Mouse (Mus musculus): ENCODE measurements at regions not wholly inside any gene's neighbourhood (a gene's known extent, or its start where the extent isn't known, plus 50 kb on each side); places are given as distances from the start of the nearest gene placed in this dataset.

DNA sequence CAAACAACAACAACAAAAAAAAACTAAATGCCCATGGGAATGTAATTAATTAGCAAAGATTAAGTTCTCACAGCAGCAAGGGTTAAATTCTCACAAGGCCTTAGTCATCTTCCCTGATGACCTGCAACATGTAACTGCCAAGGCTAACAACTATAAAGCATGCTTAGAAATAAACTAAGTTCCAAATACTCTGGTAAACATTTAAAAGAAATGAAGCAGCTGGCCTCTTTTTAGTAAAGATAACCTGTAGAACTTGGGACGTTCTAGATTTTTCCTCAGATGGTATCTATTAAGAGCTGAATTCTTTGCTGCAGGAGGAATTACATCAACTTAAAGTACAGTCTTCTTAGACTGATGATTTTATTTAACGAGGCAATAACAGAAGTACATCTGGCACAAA lies 433.1 kb upstream of the Acvr2a start:
- TF ChIP-seq POLR2A (IDR thresholded peaks at IDR 0.05; ENCODE audit: insufficient read depth, low read depth, low read length) = no peak
- TF ChIP-seq CTCF (IDR thresholded peaks at IDR 0.05) = no peak
- no peak for TF ChIP-seq EP300 (IDR thresholded peaks at IDR 0.05; ENCODE audit: insufficient read depth, low read depth, low read length)
